Mouse (Mus musculus): ENCODE data around the gene P2ry13. TPM values are rescaled to one million over a fixed set of nuclear protein-coding genes. Genes with fewer than 3 reads are reported as not detected.

P2ry13 gene
- polyA plus RNA-seq (2012): 0.01 TPM in 1 of 2 replicates, not detected in the other

DNA sequence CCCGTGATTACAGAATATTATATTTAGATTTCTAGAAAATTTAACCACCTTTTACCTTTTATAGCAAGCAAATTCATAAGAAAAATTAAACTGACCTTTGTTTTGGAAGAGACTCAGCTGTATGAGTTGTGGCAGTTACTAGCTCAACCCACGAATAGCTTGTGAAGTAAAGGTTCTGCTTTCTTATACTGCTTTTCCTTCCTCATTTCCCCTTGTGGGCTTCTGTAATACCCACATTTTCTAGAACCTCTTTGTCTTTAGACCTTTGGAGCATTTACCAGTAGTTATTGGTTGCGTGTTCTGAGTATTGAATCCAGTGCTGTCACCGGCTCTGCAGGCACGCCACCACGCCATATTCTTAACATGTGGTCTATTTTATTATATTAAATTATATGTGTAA, at the start of gene P2ry13:
TSS of gene P2ry13 (minus strand) at position 156 of the 400 bp plus-strand sequence.
- TF ChIP-seq TAL1 (IDR thresholded peaks at IDR 0.05; ENCODE audit: low read length) (no peak), GATA1 (IDR thresholded peaks at IDR 0.05; ENCODE audit: low read length) (no peak)
- no peaks in the 10 kb centered on the region for H3K9me3 ChIP-seq (ENCODE audit: control insufficient read depth, low read length)
- no peaks in the 10 kb centered on the region for H3K27me3 ChIP-seq (ENCODE audit: control insufficient read depth)
- H3K4me1 ChIP-seq (ENCODE audit: control insufficient read depth): no peaks in the 10 kb centered on the region
- no peaks in the 10 kb centered on the region for H3K36me3 ChIP-seq (ENCODE audit: control insufficient read depth)
- H3K4me3 ChIP-seq (replicated peaks): no peak within 1 kb of the TSS

DNA sequence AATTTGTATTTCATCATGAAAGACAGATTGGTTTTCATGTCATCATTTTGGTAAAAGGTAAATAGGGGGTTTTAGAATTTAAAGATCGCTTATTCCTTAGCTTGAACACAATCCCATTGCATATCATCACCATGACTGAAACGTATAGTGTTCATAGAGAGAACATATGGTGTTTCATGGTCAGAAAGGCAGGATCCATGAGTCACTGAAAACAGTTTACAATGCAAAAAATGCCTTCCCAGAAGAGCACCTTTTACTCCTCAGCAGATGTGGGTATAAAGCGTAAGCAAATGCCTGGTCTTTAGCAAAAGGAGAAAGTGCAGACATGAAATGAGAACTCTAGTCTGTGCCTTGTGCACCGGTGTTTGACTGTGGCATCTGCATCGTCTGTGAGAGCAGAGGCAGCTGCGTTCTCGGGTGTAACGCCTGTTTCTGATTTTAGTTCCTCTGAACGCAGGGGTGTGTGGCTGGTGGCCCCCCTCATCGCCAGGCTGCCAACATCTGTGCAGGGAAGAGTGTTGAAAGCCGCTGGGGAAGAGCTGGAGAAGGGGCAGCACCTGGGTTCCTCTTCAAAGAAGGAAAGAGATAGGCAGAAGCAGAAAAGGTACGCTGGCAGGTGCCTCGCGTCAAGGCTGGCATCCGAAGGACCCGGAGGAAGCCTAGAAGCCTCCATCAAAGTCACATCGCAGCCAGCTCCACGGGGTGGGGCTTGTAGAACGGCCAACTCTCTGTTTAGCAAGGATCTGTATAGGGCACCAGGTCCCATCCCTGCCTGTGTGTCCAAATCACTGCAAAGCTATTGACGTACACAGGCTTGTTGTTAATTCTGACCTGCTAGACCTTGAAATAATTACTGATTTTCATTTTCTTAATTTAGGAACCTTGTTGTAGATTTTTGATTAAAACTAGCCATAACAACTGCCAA, 47.3 kb upstream of the P2ry13 start:
- H3K36me3 ChIP-seq (ENCODE audit: control insufficient read depth): no peaks in the 10 kb centered on the region

DNA sequence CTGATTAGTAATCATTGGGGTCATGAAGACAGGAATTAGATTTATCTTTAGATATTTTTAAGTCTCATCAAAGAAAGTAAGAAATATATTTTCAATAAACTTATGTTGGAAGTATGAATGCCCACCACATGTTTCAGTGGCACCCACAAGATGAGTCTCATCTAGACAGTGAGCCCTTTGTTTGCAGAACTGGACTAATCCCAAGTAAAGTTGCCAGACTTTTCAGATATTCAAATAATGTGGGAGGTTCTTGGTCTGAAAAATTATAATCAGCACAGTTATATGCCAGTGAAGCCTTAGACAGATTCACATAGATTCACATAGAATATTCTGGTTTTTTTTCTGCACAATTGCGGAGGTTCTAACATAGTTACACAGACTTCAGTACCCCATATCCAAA, 39.8 kb upstream of the P2ry13 start:
- TF ChIP-seq GATA1 (IDR thresholded peaks at IDR 0.05; ENCODE audit: low read length) (no peak), TAL1 (IDR thresholded peaks at IDR 0.05; ENCODE audit: low read length) (no peak)
- H3K4me3 ChIP-seq (replicated peaks): no peak overlapping the region
- H3K9me3 ChIP-seq (ENCODE audit: control insufficient read depth, low read length): no peaks in the 10 kb centered on the region

More for the DNA sequence above, 47.3 kb upstream of the P2ry13 start:
- H3K4me1 ChIP-seq (ENCODE audit: control insufficient read depth): no peaks in the 10 kb centered on the region
- H3K27me3 ChIP-seq (ENCODE audit: control insufficient read depth): no peaks in the 10 kb centered on the region
- H3K9me3 ChIP-seq (ENCODE audit: control insufficient read depth, low read length): no peaks in the 10 kb centered on the region
- H3K4me3 ChIP-seq (replicated peaks): no peak overlapping the region
- TF ChIP-seq GATA1 (IDR thresholded peaks at IDR 0.05; ENCODE audit: low read length): no peak
- TF ChIP-seq TAL1 (IDR thresholded peaks at IDR 0.05; ENCODE audit: low read length): no peak

DNA sequence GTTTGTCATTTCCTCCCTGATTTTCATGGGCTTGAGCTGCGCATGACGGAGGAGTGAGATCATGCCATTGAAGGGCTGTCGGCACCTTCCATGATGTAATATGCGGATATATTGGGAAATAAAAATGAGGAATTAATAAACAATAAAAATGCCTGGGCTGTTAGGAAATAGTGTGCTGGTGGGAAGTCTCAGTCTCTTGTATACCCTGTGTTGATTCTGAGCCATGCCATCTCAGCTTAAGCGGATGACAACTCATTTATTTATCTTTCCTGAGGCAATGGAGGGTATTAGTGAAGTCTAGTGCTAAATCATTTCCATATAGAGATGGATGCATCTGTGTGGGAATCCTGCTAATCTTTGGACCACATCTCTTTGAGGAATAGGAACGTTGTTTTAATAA, 37.3 kb upstream of the P2ry13 start:
- TF ChIP-seq TAL1 (IDR thresholded peaks at IDR 0.05; ENCODE audit: low read length) (no peak), GATA1 (IDR thresholded peaks at IDR 0.05; ENCODE audit: low read length) (no peak)
- Histone ChIP-seq H3K4me3 (replicated peaks) (no peak overlapping the region), H3K9me3 (ENCODE audit: control insufficient read depth, low read length) (no peaks in the 10 kb centered on the region), H3K36me3 (ENCODE audit: control insufficient read depth) (no peaks in the 10 kb centered on the region), H3K4me1 (ENCODE audit: control insufficient read depth) (no peaks in the 10 kb centered on the region), H3K27me3 (ENCODE audit: control insufficient read depth) (no peaks in the 10 kb centered on the region)

More for the DNA sequence above, 39.8 kb upstream of the P2ry13 start:
- Histone ChIP-seq H3K27me3 (ENCODE audit: control insufficient read depth) (no peaks in the 10 kb centered on the region), H3K36me3 (ENCODE audit: control insufficient read depth) (no peaks in the 10 kb centered on the region), H3K4me1 (ENCODE audit: control insufficient read depth) (no peaks in the 10 kb centered on the region)

DNA sequence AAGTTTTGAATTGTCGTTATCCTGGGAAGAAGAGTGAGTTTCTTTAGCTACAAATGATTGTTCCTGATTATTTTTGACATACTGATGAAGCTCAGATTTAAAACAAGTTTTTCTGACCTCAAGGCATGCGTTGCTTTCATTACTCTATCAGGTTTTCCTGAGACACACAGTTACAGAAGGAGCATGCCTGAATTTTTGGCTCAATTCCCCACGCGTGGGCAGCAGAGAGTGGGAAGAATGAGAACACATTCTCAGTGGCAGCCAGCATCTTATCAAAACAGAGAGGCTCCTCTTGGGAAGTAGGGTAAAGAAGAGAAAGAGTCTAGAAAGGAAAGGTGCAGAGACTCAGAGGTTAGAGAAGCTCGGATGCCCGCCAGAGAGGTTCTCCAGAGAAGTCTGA, 32.7 kb upstream of the P2ry13 start:
- no peaks in the 10 kb centered on the region for H3K4me1 ChIP-seq (ENCODE audit: control insufficient read depth)
- no peaks in the 10 kb centered on the region for H3K27me3 ChIP-seq (ENCODE audit: control insufficient read depth)
- no peaks in the 10 kb centered on the region for H3K9me3 ChIP-seq (ENCODE audit: control insufficient read depth, low read length)
- H3K4me3 ChIP-seq (replicated peaks): no peak overlapping the region
- TF ChIP-seq GATA1 (IDR thresholded peaks at IDR 0.05; ENCODE audit: low read length): no peak
- no peak for TF ChIP-seq TAL1 (IDR thresholded peaks at IDR 0.05; ENCODE audit: low read length)
- H3K36me3 ChIP-seq (ENCODE audit: control insufficient read depth): no peaks in the 10 kb centered on the region

DNA sequence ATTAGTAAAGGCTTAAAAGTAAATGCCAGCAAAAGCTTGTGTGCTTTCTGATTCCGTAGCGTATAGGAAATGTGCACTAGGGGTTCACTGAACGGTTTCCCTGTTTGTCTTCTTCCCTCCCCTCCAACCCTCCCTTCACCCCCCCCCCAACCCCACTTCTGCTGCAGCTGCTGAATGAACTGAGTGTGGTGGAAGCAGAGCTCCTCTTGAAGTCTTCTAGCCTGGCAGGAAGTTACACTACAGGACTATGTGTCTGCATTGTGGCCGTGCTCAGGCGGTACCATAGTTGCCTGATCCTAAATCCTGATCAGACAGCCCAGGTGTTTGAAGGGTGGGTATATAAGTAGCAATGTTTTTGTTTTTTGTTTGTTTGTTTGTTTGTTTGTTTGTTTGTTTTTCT, 24.2 kb upstream of the P2ry13 start:
- Histone ChIP-seq H3K4me3 (replicated peaks) (no peak overlapping the region), H3K9me3 (ENCODE audit: control insufficient read depth, low read length) (no peaks in the 10 kb centered on the region), H3K27me3 (ENCODE audit: control insufficient read depth) (no peaks in the 10 kb centered on the region), H3K36me3 (ENCODE audit: control insufficient read depth) (no peaks in the 10 kb centered on the region), H3K4me1 (ENCODE audit: control insufficient read depth) (no peaks in the 10 kb centered on the region)
- TF ChIP-seq GATA1 (IDR thresholded peaks at IDR 0.05; ENCODE audit: low read length) (no peak), TAL1 (IDR thresholded peaks at IDR 0.05; ENCODE audit: low read length) (no peak)

DNA sequence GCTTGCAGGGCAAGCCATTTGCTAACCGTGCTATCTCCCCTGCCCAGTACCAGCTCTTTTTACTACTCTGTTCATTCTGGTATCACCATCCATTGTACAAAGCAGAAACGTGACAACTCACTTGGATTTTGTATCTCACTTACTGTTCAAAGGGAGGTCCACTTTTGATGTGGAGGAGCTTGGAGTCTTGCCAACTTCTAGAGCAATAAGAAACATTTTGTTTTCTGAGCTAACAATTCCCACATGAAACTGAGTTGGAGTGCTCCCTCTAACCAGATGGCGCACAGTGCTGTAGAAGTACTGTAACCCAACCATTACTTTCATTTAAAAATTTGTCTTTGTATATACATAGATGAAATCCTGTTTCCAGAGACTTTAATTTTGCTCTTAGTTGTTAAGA, 20.2 kb upstream of the P2ry13 start:
- H3K27me3 ChIP-seq (ENCODE audit: control insufficient read depth): no peaks in the 10 kb centered on the region
- H3K36me3 ChIP-seq (ENCODE audit: control insufficient read depth): no peaks in the 10 kb centered on the region
- no peak overlapping the region for H3K4me3 ChIP-seq (replicated peaks)
- H3K4me1 ChIP-seq (ENCODE audit: control insufficient read depth): no peaks in the 10 kb centered on the region
- H3K9me3 ChIP-seq (ENCODE audit: control insufficient read depth, low read length): no peaks in the 10 kb centered on the region
- no peak for TF ChIP-seq TAL1 (IDR thresholded peaks at IDR 0.05; ENCODE audit: low read length)
- no peak for TF ChIP-seq GATA1 (IDR thresholded peaks at IDR 0.05; ENCODE audit: low read length)

DNA sequence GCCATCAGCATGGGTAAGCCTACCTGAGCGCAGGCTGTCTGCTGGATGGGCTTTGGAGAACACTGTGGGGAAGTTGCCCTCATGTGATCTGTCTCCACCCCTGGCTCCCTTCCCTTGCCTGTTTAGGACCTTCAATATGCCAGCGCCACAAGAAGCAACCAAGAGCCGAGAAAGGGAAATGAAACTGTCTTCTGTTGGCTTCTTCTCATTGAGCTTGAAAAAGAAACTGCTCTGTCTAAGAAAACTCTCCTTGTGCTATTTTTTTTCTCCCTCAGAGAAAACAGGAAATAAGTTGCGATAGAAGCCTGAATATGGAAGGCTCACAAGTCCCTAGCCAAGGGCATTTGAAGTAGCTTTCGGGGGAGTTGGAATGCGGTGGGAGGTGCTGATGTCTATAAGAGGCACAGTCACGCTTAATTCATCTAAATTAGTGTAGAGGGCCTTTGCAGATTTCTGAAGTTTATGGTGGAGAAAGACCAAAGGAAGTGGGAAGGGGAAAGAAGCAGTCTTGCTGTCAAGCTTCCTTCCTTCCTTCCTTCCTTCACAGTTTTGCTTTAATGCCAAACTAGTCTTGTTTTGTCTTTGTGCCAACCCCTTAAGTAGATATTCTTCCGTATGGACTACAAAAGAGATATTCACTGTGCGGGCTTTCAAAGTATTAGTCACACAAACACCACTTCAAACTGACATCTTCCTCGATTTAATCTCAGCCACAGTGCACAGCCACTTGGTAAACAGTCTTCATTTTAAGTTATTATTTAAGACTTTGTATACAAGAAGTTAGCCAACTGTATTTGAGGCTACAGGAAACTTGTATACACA, 18.3 kb upstream of the P2ry13 start:
- TF ChIP-seq TAL1 (IDR thresholded peaks at IDR 0.05; ENCODE audit: low read length): no peak
- TF ChIP-seq GATA1 (IDR thresholded peaks at IDR 0.05; ENCODE audit: low read length): no peak
- no peaks in the 10 kb centered on the region for H3K4me1 ChIP-seq (ENCODE audit: control insufficient read depth)
- no peaks in the 10 kb centered on the region for H3K27me3 ChIP-seq (ENCODE audit: control insufficient read depth)
- H3K4me3 ChIP-seq (replicated peaks): no peak overlapping the region
- no peaks in the 10 kb centered on the region for H3K36me3 ChIP-seq (ENCODE audit: control insufficient read depth)
- no peaks in the 10 kb centered on the region for H3K9me3 ChIP-seq (ENCODE audit: control insufficient read depth, low read length)

DNA sequence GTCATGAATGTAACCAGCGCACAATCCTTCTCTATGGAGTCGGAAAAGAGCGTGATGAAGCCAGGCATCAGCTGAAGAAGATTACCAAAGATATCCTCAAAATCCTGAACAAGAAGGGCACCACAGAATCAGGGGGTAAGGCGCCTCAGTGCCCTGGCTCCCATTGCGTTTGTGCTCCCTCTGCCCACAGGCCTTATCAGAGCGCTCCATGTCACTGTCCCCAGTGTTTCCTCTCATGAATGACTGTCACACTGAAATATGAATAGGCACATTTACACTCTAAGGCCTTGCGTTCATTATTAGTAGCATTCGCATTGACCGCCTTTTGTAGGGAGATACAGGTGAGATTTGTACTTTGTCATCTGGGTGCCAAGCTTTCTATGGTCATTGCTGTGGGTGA, 17.0 kb upstream of the P2ry13 start:
- Histone ChIP-seq H3K4me3 (replicated peaks) (no peak overlapping the region), H3K36me3 (ENCODE audit: control insufficient read depth) (no peaks in the 10 kb centered on the region), H3K27me3 (ENCODE audit: control insufficient read depth) (no peaks in the 10 kb centered on the region), H3K4me1 (ENCODE audit: control insufficient read depth) (no peaks in the 10 kb centered on the region), H3K9me3 (ENCODE audit: control insufficient read depth, low read length) (no peaks in the 10 kb centered on the region)
- no peak for TF ChIP-seq TAL1 (IDR thresholded peaks at IDR 0.05; ENCODE audit: low read length)
- no peak for TF ChIP-seq GATA1 (IDR thresholded peaks at IDR 0.05; ENCODE audit: low read length)
